Mouse (Mus musculus) bone marrow macrophage, adult 2 months (primary cell): ENCODE data around the gene Sash3.

Source experiments
- CTCF ChIP-seq: IDR thresholded peaks from 2 replicates; pipeline ENCODE4 v1.5.1; 2012; ENCODE audit warnings: low read depth, mild to moderate bottlenecking, low read length, moderate library complexity
- POLR2A ChIP-seq: IDR thresholded peaks from 2 replicates; pipeline ENCODE4 v1.6.1; 2012; ENCODE audit warnings: mild to moderate bottlenecking, low read depth, low read length, borderline replicate concordance

GRCm38 (mm10) chrX:48119294-48119693, 26.9 kb upstream of the Sash3 start:
- TF ChIP-seq POLR2A (no peak), CTCF (no peak)
